Mouse (Mus musculus) E14TG2a.4 (cell line): Measurements from ENCODE around the gene Npas2.

Experiments
- CTCF ChIP-seq: conservative IDR thresholded peaks from 2 replicates; pipeline ENCODE4 v1.5.1; 2014; ENCODE audit warnings: low read length
- NANOG ChIP-seq: IDR thresholded peaks from 2 replicates; pipeline ENCODE4 v1.6.1; 2014; ENCODE audit warnings: borderline replicate concordance, low read length, mixed read lengths
- POU5F1 ChIP-seq: IDR thresholded peaks from 2 replicates; pipeline ENCODE4 v1.6.1; 2014; ENCODE audit warnings: low read length, borderline replicate concordance

GRCm38 (mm10) chr1:39237503-39238255 is 44.1 kb downstream of the Npas2 start:
- TF ChIP-seq CTCF (no peak), POU5F1 (no peak), NANOG (no peak)
